Mouse (Mus musculus) lung, adult 2 months (tissue): ENCODE measurements around the gene Me3.

Experiments
- CTCF ChIP-seq: fragments of 200-500 bp; IDR thresholded peaks from 2 replicates; pipeline ENCODE4 v1.5.1; 2011; ENCODE audit warnings: mild to moderate bottlenecking, low read length, control low read depth; ENCODE audit not compliant: insufficient read depth
- POLR2A ChIP-seq: fragments of 200-500 bp; IDR thresholded peaks from 2 replicates; pipeline ENCODE4 v1.6.1; 2011; ENCODE audit warnings: low read depth, mild to moderate bottlenecking, control low read depth, low read length, borderline replicate concordance; ENCODE audit errors: extremely low read depth

DNA sequence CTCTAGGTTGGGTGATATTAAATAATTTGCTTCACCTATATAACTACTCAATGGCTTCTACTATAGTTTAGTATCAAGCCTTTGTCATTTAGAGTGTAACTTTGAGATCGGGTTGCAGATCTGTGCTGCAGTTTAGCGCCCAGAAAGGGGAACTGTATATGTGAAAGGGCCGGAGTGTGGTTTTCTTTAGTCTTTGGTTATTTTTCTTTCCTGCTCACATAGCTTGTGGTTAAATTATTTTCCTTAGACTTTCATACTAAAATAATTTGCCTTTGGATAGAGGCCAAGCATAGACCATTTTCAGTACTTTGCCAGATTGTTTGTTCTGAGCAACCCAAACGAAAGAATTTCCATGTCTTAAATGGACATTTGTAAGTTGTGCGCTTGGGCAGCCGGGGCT is 46.9 kb downstream of the Me3 start:
- TF ChIP-seq CTCF (no peak), POLR2A (no peak)
